Mouse (Mus musculus) myocyte (in vitro differentiated cells): Measurements from ENCODE around the gene Stoml3. TPM values are rescaled to one million over a fixed set of nuclear protein-coding genes. Genes with fewer than 3 reads are reported as not detected.

Experiments
- H3K27me3 ChIP-seq: one replicate; pipeline ENCODE4 v1.6.1; 2011; ENCODE audit not compliant: control insufficient read depth, insufficient read depth, insufficient read length
- H3K36me3 ChIP-seq: one replicate; pipeline ENCODE4 v1.6.1; 2011; ENCODE audit not compliant: control insufficient read depth, insufficient read depth
- H3K4me2 ChIP-seq: one replicate; pipeline ENCODE4 v1.6.1; 2011; ENCODE audit warnings: low read depth, control low read depth
- H3K4me3 ChIP-seq: one replicate; pipeline ENCODE4 v1.5.1; 2011; ENCODE audit warnings: mild to moderate bottlenecking, control low read depth, moderate library complexity
- H3K79me2 ChIP-seq: one replicate; pipeline ENCODE4 v1.6.1; 2011; ENCODE audit not compliant: control insufficient read depth, insufficient read depth
- H3ac ChIP-seq: one replicate; pipeline ENCODE4 v1.6.1; 2011; ENCODE audit not compliant: control insufficient read depth, insufficient read length
- CEBPB ChIP-seq: IDR thresholded peaks from 2 replicates; pipeline ENCODE4 v1.6.1; 2011; ENCODE audit warnings: mild to moderate bottlenecking, moderate library complexity; ENCODE audit not compliant: poor library complexity, insufficient read depth, severe bottlenecking
- E2F4 ChIP-seq: IDR thresholded peaks from one replicate; pipeline ENCODE4 v1.6.1; 2011; ENCODE audit warnings: mild to moderate bottlenecking, control low read depth, moderate library complexity; ENCODE audit not compliant: insufficient read depth
- MAX ChIP-seq: IDR thresholded peaks from one replicate; pipeline ENCODE4 v1.6.1; 2011; ENCODE audit warnings: low read depth, mild to moderate bottlenecking, control low read depth
- MYOD1 ChIP-seq, 3 experiments: IDR thresholded peaks; one replicate each; pipeline ENCODE4 v1.6.1; 2011; ENCODE audit warnings: control low read depth in 2 of 3, low read depth in 2 of 3, mild to moderate bottlenecking in 2 of 3, moderate library complexity in 1 of 3; ENCODE audit not compliant: insufficient read length in 2 of 3, control insufficient read depth in 1 of 3
- MYOG ChIP-seq, 3 experiments: IDR thresholded peaks; one replicate each; pipeline ENCODE4 v1.6.1; 2011; ENCODE audit warnings: control low read depth in 2 of 3, low read depth in 2 of 3, mild to moderate bottlenecking in 2 of 3; ENCODE audit not compliant: insufficient read length in 2 of 3, control insufficient read depth in 1 of 3, insufficient read depth in 1 of 3
- POLR2A ChIP-seq: IDR thresholded peaks from one replicate; pipeline ENCODE4 v1.6.1; 2011; ENCODE audit warnings: low read depth, mild to moderate bottlenecking, control low read depth, moderate library complexity; ENCODE audit not compliant: insufficient read length
- POLR2AphosphoS2 ChIP-seq: IDR thresholded peaks from one replicate; pipeline ENCODE4 v1.6.1; 2011; ENCODE audit warnings: low read depth, control low read depth; ENCODE audit not compliant: insufficient read length
- REST ChIP-seq: IDR thresholded peaks from one replicate; pipeline ENCODE4 v1.6.1; 2011; ENCODE audit warnings: mild to moderate bottlenecking, control low read depth, moderate library complexity; ENCODE audit not compliant: insufficient read depth, insufficient read length
- SRF ChIP-seq: IDR thresholded peaks from one replicate; pipeline ENCODE4 v1.6.1; 2011; ENCODE audit warnings: low read depth; ENCODE audit not compliant: control insufficient read depth, insufficient read length
- TCF12 ChIP-seq: IDR thresholded peaks from one replicate; pipeline ENCODE4 v1.6.1; 2011; ENCODE audit warnings: mild to moderate bottlenecking, control low read depth; ENCODE audit not compliant: poor library complexity, insufficient read depth, severe bottlenecking
- TCF3 ChIP-seq: IDR thresholded peaks from one replicate; pipeline ENCODE4 v1.6.1; 2011; ENCODE audit warnings: low read depth, control low read depth; ENCODE audit not compliant: insufficient read length
- USF1 ChIP-seq: IDR thresholded peaks from one replicate; pipeline ENCODE4 v1.6.1; 2011; ENCODE audit warnings: low read depth, mild to moderate bottlenecking, control low read depth, moderate library complexity
- polyA plus RNA-seq: library from polyadenylated mRNA; unstranded; fragments of >200 nt; fragmentation: generic; extraction: Trizol; gene quantifications from one replicate; pipeline ENCODE4 v1.2.1, GENCODE M21; 2012; ENCODE audit warnings: missing spikeins

Gene Stoml3
- polyA plus RNA-seq, 1 experiment, result not detected

DNA sequence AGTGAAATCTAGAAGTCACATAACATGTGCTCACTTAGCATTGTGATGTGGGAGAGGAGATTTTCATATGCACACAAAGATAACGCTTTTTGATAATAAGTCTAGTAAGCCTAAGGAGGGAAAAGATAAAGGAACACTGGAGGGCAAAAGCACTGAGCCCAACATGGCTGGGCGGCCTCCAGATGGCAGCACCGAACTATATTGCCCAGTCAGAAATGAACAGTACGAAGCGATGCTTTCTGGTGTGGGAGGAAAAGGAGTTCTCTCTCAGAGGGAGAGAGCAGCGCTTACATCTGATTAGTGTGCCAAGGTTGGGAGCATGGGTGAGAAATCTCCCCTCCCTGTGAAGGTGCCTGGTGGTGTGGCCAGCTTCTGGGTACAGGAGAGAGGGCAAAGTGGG lies 12.6 kb upstream of the Stoml3 start:
- Histone ChIP-seq H3ac (no peak overlapping the region), H3K27me3 (no peaks in the 10 kb centered on the region), H3K4me3 (no peak overlapping the region), H3K79me2 (no peaks in the 10 kb centered on the region), H3K36me3 (peaks cover 30% of the 10 kb centered on the region), H3K4me2 (no peak overlapping the region)
- no peak for TF ChIP-seq POLR2A
- no peak for TF ChIP-seq POLR2AphosphoS2
- TF ChIP-seq E2F4, result no peak
- TF ChIP-seq CEBPB, result no peak
- no peak for TF ChIP-seq MYOD1 (IDR thresholded peaks at IDR 0.05; ENCODE audit: control insufficient read depth in 1 of 3, insufficient read length in 2 of 3, low read depth in 2 of 3)
- no peak for TF ChIP-seq TCF12
- TF ChIP-seq MAX, result no peak
- TF ChIP-seq SRF, result no peak
- no peak for TF ChIP-seq MYOG (IDR thresholded peaks at IDR 0.05; ENCODE audit: control insufficient read depth in 1 of 3, insufficient read depth in 1 of 3, insufficient read length in 2 of 3, low read depth in 2 of 3)
- no peak for TF ChIP-seq USF1
- TF ChIP-seq TCF3, result no peak

DNA sequence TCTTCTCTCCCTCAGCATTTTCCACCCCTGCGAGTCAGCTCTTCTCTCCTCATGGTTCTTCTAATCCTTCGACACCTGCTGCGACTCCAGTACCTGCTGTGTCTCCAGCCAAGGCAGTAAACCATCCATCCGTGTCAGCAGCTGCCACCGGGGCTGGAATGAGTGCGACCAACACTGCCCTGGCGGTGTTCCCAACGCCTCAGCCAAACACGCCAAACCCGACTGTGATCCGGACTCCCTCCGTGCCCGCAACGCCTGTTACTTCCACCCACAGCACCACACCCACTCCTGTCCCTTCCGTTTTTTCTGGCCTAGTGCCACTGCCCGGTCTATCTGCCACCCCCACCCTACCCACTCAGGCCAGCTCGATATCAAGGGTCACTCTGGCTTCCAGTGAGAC lies 11.0 kb upstream of the Stoml3 start:
- Histone ChIP-seq H3K27me3 (no peaks in the 10 kb centered on the region), H3K4me2 (no peak overlapping the region), H3K79me2 (no peaks in the 10 kb centered on the region), H3K36me3 (peaks cover 30% of the 10 kb centered on the region), H3K4me3 (no peak overlapping the region), H3ac (no peak overlapping the region)
- TF ChIP-seq MYOD1 (IDR thresholded peaks at IDR 0.05; ENCODE audit: control insufficient read depth in 1 of 3, insufficient read length in 2 of 3, low read depth in 2 of 3), result peak in 2 of 3 experiments; percentile 50 to 83
- no peak for TF ChIP-seq MAX
- TF ChIP-seq MYOG (IDR thresholded peaks at IDR 0.05; ENCODE audit: control insufficient read depth in 1 of 3, insufficient read depth in 1 of 3, insufficient read length in 2 of 3, low read depth in 2 of 3), result peak in 2 of 3 experiments; percentile 66 to 83

DNA sequence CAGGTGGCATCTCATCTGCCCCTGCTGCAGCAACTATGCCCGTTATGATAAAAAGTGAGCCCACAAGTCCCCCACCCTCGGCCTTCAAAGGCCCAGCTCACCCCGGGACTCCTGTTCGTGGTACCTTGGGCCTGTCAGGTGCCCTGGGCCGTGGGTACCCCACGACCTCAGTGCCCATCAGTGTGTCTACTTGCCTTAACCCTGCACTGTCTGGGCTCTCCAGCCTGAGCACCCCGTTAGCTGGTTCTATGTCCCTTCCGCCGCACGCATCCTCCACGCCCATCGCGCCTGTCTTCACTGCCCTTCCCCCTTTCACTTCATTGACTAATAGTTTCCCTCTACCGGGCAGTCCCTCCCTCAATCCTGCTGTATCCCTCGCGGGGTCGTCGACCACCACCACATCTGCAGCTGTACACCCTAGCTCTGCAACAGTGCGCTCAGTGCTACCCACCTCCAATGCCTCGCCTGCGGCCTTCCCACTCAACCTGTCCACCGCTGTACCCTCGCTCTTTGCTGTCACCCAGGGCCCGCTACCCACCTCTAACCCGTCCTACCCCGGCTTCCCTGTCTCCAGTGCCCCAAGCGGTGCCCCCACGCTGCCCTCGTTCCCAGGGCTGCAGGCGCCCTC lies 9.9 kb upstream of the Stoml3 start:
- Histone ChIP-seq H3ac (no peak overlapping the region), H3K4me3 (no peak overlapping the region), H3K79me2 (no peaks in the 10 kb centered on the region), H3K27me3 (no peaks in the 10 kb centered on the region), H3K4me2 (no peak overlapping the region), H3K36me3 (peaks cover 24% of the 10 kb centered on the region)
- no peak for TF ChIP-seq MYOD1 (IDR thresholded peaks at IDR 0.05; ENCODE audit: control insufficient read depth in 1 of 3, insufficient read length in 2 of 3, low read depth in 2 of 3)
- TF ChIP-seq SRF, result no peak
- no peak for TF ChIP-seq TCF12
- TF ChIP-seq POLR2AphosphoS2, result no peak
- no peak for TF ChIP-seq POLR2A
- no peak for TF ChIP-seq E2F4
- no peak for TF ChIP-seq MYOG (IDR thresholded peaks at IDR 0.05; ENCODE audit: control insufficient read depth in 1 of 3, insufficient read depth in 1 of 3, insufficient read length in 2 of 3, low read depth in 2 of 3)

DNA sequence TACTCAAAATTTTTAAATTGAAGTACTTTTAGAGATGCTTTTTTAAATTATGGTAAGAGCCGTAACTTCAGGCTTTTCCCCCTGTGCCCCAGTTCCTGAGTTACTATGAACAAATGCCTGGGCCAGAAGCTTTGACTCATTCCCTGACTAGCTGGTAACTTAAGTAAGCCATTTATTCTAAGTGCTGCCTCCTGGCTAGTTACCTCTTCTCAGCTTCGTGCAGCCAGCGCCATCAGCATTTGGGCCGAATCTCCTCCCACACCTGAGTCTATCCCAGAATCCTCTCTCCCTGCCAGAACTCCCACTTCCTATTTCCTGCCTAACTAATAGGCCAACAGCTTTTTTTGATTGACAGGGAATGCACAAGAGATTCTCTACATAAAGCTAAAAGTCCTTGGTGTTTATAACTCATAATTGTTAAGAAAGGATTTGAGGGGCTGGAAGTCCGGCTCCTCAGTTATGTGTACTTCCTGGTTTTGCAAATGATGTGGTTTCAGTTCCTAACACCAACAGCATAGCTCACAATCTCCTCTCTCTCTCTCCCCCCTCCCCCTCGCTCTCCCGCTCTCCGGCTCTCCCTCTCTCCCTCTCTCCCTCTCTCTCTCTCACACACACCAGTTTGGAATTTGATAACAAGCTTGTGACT lies 4.9 kb upstream of the Stoml3 start:
- H3ac ChIP-seq, result no peak overlapping the region
- no peaks in the 10 kb centered on the region for H3K79me2 ChIP-seq
- no peak overlapping the region for H3K4me2 ChIP-seq
- TF ChIP-seq POLR2AphosphoS2 (no peak), MYOD1 (IDR thresholded peaks at IDR 0.05; ENCODE audit: control insufficient read depth in 1 of 3, insufficient read length in 2 of 3, low read depth in 2 of 3) (no peak), POLR2A (no peak), REST (no peak), MYOG (IDR thresholded peaks at IDR 0.05; ENCODE audit: control insufficient read depth in 1 of 3, insufficient read depth in 1 of 3, insufficient read length in 2 of 3, low read depth in 2 of 3) (no peak), E2F4 (no peak), MAX (no peak), TCF12 (no peak)
- no peaks in the 10 kb centered on the region for H3K36me3 ChIP-seq
- no peak overlapping the region for H3K4me3 ChIP-seq
- H3K27me3 ChIP-seq, result no peaks in the 10 kb centered on the region

DNA sequence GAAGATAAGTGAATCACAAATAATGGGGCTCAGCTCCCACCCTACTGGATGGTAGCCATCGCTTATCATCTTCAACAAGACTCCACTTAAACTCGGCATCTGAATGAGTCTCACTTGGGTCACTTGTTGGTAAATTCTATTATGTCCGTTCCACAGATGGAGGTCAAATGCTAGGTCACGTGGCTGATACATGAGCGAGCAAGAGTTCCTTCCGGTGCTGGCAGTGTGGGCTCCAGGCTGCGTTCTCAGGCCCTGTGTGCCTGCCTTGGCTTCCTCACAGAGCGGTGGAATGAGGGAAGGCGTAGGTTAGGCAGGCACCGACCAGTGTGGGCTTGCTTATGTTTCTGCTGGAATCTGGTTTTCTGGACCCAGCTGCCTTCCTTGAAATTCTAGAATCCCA lies 1.9 kb upstream of the Stoml3 start:
- Histone ChIP-seq H3K36me3 (no peaks in the 10 kb centered on the region), H3K4me2 (no peak overlapping the region), H3ac (no peak overlapping the region), H3K4me3 (no peak overlapping the region), H3K79me2 (no peaks in the 10 kb centered on the region), H3K27me3 (no peaks in the 10 kb centered on the region)
- TF ChIP-seq TCF3 (no peak), MYOD1 (IDR thresholded peaks at IDR 0.05; ENCODE audit: control insufficient read depth in 1 of 3, insufficient read length in 2 of 3, low read depth in 2 of 3) (no peak), SRF (no peak), CEBPB (no peak), POLR2A (no peak), REST (no peak), USF1 (no peak), MAX (no peak), POLR2AphosphoS2 (no peak), TCF12 (no peak)
